Mouse (Mus musculus) thymus, postnatal 0 days (tissue): ENCODE data around the gene Gm10217. TPM values are rescaled to one million over a fixed set of nuclear protein-coding genes. Genes with fewer than 3 reads are reported as not detected.

ENCODE experiments used
- DNase-seq: peaks from one replicate; pipeline ENCODE4 v3.0.0-alpha.2; 2015; ENCODE audit warnings: low spot score
- polyA plus RNA-seq: library from polyadenylated mRNA; unstranded; fragments of >200 nt; fragmentation: Nextera tagmentation; extraction: Ambion mirVana; gene quantifications from 2 replicates; pipeline ENCODE4 v1.2.1, GENCODE M21; 2015

Gene Gm10217
- not detected in 2 replicates for polyA plus RNA-seq

DNA sequence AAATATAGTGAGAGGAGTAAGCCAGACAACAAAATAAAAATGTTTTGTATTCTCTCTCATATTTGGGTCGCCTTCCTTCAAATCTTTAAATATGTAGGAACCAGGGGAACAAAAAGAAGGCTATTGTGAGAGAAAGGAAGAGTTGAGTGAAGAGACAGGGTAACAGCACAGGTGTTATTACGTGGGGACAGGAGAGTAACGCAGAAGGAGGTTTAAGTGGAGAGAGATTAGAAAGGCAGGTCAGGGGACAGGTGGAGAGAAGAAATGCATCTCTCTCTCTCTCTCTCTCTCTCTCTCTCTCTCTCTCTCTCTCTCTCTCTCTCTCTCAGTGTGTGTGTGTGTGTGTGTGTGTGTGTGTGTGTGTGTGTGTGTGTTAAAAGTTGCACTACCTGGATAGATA, at the start of gene Gm10217:
Gene Gm10217, plus strand, starts transcription at position 301 of the 400 bp plus-strand sequence.
- no peak for DNase-seq

DNA sequence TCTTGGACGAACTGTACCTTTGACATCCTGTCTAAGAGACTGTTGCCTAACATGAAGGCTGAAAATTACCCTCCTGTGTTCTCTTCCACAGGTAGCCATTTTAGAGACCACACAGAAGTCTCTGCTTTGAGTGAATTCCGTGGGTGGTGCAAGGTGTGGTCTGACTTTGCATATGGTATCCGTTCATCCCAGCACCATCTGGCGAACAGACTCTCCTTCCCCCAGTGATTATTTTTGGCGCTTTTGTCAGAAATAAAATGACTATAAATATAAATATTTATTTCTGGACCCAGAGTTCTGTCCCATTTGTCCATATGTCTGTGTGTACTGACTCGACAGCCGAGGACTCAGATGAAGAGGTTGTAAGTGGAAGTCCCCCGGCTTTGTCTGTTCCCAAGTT, 39.3 kb upstream of the Gm10217 start:
- no peak for DNase-seq

DNA sequence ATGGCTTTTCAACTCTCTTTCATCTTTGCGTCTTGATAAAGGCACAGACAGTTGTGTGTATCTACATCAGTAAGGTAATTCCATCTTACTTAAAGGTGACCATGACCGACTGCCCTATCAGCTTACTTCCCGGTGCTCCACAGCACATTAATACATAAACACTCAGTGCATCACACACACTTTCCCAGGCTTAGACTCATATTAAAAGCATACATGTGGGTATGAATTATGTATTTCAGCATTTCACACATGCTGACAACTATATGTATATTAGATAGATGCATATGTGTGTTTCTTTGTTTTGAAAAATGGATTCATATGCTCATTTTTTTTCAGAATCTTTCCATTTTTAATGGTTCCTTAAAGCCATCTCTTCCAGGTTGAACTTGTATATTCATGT, 23.8 kb upstream of the Gm10217 start:
- DNase-seq: no peak

DNA sequence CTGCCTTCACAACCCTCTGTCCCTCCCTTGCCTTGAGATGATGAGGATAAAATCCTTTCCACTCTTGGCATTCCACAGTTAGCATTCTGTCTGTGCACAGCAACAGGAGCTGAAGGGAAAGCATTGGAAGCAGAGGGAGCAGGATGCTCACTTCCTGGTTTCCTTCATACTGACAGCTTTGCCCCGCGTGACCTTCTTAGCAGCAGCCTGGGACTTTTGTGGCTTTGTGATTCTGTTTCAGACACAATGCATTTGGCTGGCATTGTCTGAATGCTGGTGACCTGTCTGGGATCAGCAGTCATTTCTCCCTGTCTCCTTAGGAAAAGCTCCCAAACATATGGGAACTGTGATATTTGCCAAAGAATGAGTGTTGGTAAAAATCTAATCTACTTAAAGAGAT, 4.8 kb upstream of the Gm10217 start:
- no peak for DNase-seq

DNA sequence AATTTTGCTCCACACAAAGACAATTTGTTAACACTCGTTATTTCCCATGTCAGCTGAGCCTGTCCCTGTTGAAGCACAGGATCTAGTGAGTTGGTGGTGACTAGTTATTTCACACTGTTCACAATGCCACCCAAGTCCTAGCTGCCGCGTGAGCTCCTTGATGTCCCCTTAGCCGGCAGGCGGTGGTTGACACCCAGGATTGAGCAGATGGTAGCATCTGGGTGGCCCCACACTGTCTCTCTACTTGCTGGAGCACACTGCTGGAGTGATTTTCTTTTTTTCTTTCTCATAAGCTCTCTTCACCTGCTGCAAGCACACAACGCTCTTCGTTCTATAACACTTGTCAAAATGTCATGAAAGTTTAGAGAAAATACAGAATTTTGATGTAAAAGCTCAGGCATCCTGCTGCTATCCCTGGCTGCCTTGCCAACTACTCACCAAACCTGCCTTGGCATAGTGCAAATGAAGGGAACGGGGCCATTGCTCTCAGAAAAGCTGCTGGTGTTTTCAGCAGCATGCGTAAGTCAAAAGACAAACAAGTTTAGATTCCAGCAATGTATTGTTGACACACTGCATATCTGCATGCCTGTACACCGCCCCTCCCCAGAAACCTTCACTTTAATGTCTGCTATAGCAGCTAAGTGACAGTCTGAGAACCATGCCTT, 3.4 kb upstream of the Gm10217 start:
- DNase-seq: no peak

DNA sequence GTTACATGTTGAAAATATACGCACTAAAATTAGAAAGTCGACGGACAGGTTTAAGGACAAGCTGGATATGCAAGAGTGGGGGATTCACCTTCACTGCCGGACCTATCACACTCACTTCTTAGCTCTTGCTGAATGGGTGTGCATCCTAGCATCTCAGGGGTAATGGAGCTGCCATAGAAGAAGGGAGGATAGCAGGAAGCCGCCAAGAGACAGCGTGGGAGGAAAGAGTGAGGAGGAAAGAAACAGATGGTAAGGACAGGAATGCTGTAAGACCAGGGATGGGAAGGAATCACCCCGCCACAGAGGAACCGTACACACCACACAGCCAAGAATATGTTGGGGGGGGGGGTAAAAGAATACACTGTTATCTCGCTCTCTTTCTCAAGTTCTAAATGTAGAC, 1.1 kb downstream of the Gm10217 start:
- no peak for DNase-seq

DNA sequence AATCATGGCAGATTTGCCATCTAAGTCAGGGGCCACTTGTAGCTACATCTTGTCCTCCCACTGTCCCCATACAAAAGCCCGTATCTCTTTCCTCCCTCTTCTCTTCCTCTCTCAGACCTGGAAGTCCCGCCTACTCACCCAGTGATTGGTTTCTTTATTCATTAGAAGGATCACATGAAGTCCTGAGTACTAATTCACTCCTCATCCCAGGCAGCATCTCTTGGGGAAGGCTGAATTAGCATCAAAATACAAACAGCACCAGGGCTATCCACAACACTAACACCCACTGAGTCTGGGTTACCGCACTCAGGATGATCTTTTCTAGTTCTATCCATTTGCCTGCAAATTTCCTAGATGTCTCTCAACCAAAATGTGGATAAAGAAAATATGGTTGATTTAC, 4.0 kb downstream of the Gm10217 start:
- no peak for DNase-seq

DNA sequence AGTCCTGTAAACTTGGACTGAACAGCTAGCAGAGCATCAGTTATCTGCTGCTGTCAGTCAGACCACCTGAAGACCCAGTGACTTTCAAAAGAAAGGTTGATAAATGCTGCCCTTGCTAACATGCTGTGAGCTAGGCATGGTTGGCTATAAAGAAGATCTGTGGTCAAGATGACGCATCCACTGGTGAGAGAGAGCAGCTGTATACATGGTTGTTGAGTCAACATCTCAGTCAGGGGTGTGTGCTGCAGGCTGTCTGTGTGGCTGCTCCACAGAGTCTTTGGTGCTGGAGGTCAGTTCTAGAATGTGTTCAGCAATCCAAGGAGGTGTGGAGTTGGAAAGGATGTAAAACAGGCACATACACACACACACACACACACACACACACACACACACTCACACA, 12.2 kb downstream of the Gm10217 start:
- no peak for DNase-seq

DNA sequence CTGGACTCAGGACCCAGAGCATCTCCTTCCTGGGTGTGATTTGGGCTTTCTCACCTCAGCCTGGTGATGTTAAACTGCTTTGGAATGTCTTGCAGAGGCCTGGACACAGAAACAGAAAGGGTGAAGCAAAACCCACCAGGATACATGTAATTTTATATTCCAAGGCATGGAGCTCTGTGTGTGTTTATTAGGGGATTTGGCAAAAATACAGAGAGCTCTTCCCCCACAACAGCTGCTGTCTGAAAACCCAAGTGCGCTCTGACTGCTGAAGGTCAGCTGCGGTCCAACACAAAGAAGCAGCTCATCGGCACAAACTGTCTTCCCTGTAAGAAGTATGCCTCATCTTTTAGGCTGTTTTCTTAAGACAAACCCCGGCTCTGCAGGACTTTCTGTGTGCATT, 15.9 kb downstream of the Gm10217 start:
- no peak for DNase-seq

DNA sequence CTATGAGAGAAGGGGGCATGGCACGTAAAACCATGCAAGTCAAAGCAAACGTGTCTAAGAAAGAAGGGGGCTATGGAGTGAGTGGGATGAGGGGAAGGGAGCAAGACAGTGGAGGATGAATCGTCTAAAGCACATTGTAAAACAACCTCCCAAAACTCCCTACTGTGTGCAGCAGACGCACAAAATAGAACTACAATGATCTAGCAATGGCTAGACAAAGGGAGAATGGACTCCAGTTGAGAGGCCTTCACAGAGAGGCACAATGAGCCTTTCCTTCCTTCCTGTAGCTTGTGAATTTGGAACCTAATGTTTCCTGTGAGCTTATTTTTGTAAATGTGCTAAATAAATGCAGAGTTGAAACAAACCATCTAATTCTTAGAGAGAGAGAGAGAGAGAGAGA, 22.7 kb downstream of the Gm10217 start:
- DNase-seq: no peak

DNA sequence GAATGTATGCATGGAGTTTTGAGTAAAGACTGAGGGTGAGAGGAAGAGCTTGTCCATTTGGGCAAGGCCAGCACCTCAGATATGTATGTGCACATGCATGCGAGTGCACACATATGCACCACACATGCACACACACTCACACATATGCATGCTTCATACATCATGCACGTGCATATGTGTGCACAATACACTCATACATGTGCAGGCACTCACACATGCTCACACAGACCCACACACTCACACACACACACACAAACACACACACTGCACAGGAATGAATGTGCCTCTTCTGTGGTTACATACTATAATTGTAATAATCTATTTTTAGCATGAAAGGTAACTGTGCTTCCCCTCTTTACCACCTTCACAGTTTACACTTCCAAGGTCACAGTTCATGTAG, 35.1 kb downstream of the Gm10217 start:
- no peak for DNase-seq

DNA sequence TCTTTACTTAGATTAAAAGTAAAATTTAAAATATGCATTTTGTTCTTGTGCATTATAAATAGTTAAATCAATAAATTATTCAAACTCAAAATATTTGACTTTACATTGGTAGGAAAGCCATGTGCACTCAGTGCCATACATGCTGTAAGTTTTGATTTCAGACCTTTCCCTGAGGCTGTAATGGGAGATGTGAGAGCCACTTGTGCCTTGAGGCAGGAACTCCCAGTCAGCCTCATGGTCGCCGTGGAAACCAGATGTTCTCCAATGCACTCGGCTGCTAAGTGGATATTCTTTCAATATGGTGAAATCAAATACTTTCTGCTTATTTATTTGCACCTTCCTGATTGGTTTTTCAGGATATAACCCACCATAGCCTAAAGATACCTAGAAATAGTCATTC, 35.6 kb downstream of the Gm10217 start:
- no peak for DNase-seq

Other genes starting within 250 kb of the Gm10217 start
- gene Fam155a, start 93.1 kb upstream of the Gm10217 start, polyA plus RNA-seq: 0.13 and 0.17 TPM in 2 replicates
- gene Lig4, start 113.4 kb downstream of the Gm10217 start, polyA plus RNA-seq: 34.4 and 36.5 TPM in 2 replicates
- 17.9 and 19.0 TPM in 2 replicates for gene Abhd13, start 113.5 kb downstream of the Gm10217 start, polyA plus RNA-seq
- 0.53 and 1.1 TPM in 2 replicates for gene Tnfsf13b, start 142.2 kb downstream of the Gm10217 start, polyA plus RNA-seq